Mouse (Mus musculus): ENCODE measurements around the gene Ninj1.
A peak's percentile ranks its signal among the peaks of the same experiment; 100 is the strongest.

Gene Ninj1

GRCm38 (mm10) chr13:49234711-49235110 lies 47.4 kb downstream of the Ninj1 start:
- DNase-seq: no peak

GRCm38 (mm10) chr13:49237617-49238016 lies 50.3 kb downstream of the Ninj1 start:
- no peak for DNase-seq

GRCm38 (mm10) chr13:49238737-49239136 lies 51.5 kb downstream of the Ninj1 start:
- DNase-seq: no peak

- peak; percentile 74 for DNase-seq
Measured at GRCm38 (mm10) chr13:49242321-49243065, 55.2 kb downstream of the Ninj1 start.

- peak; percentile 28 for DNase-seq
Measured at GRCm38 (mm10) chr13:49243492-49243891, 56.2 kb downstream of the Ninj1 start.

GRCm38 (mm10) chr13:49245251-49245650 lies 58.0 kb downstream of the Ninj1 start:
- DNase-seq: no peak

Measured in lung, postnatal 36 days (tissue).